Mouse (Mus musculus) forebrain, embryonic 15.5 days (tissue): ENCODE results near the gene R3hdm4. TPM values are rescaled to one million over a fixed set of nuclear protein-coding genes. Genes with fewer than 3 reads are reported as not detected.

Source experiments
- ATAC-seq: fragments of 200-750 bp; cut with Nextera tagmentation; replicated peaks from 2 replicates; pipeline ENCODE4 v1.8.0; 2017; ENCODE audit warnings: mild to moderate bottlenecking, moderate TSS enrichment, moderate library complexity
- H3K27ac ChIP-seq: fragments of 300-500 bp; sonication (generic); replicated peaks from 2 replicates; pipeline ENCODE4 v1.5.1; 2015; ENCODE audit warnings: mild to moderate bottlenecking, inconsistent platforms
- H3K27me3 ChIP-seq: fragments of 300-500 bp; sonication (generic); 2 replicates; pipeline ENCODE4 v1.6.1; 2015; ENCODE audit warnings: inconsistent platforms
- H3K36me3 ChIP-seq: fragments of 300-500 bp; sonication (generic); 2 replicates; pipeline ENCODE4 v1.6.1; 2015; ENCODE audit warnings: mild to moderate bottlenecking, inconsistent platforms
- H3K4me1 ChIP-seq: fragments of 300-500 bp; sonication (generic); 2 replicates; pipeline ENCODE4 v1.6.1; 2015; ENCODE audit warnings: inconsistent platforms
- H3K4me2 ChIP-seq: fragments of 300-500 bp; sonication (generic); replicated peaks from 2 replicates; pipeline ENCODE4 v1.6.1; 2015; ENCODE audit warnings: mild to moderate bottlenecking, inconsistent platforms
- H3K4me3 ChIP-seq: fragments of 300-500 bp; sonication (generic); 2 replicates; pipeline ENCODE4 v1.5.1; 2015; ENCODE audit warnings: mild to moderate bottlenecking, inconsistent platforms
- H3K9ac ChIP-seq: fragments of 300-500 bp; sonication (generic); replicated peaks from 2 replicates; pipeline ENCODE4 v1.6.1; 2015; ENCODE audit warnings: mild to moderate bottlenecking, inconsistent platforms
- H3K9me3 ChIP-seq: fragments of 300-500 bp; sonication (generic); 2 replicates; pipeline ENCODE4 v1.6.1; 2016; ENCODE audit warnings: inconsistent platforms
- WGBS: fragments of 180-500 bp; shearing (Covaris S2); methylation state at CpG from one replicate; pipeline ENCODE4 v1.1.7; 2015; ENCODE audit warnings: mixed read lengths; 5-methylcytosine and 5-hydroxymethylcytosine counted together
- polyA plus RNA-seq: library from polyadenylated mRNA; unstranded; fragments of >200 nt; fragmentation: Nextera tagmentation; extraction: Ambion mirVana; gene quantifications from 2 replicates; pipeline ENCODE4 v1.2.1, GENCODE M21; 2015

R3hdm4 gene
- polyA plus RNA-seq, 1 experiment from 2014 or later: 277 TPM

DNA sequence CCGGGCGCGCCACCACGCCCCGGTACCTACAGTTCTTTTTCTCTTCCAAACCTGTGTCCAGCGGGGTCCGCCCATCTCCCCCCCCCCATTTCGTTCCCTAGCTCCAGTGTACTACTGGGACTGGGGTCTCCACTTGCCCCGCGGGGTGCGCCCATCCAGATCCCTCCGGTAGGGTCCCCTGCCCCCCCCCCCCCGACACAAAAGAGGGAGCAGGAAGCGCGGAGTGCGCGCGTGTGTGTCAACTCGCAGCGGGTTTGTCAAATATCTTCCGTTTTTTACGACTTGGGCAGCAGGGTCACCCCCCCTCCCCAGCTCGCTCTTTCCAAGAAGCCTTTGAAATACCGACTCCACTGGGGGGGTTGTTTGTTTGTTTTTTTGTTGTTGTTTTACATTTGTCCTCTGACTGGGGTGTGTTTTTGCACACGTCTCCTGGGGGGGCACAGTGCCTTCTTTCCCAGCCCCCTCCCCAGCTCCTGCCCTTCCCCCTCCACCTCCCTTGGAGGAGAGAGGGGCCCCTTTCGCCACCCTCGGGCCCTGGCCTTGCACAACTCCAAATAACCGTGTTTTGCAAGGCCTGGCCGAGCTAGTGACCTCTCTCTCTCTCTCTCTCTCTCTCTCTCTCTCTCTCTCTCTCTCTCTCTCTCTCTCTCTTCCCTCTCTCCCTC is 7.2 kb upstream of the R3hdm4 start:
- Histone ChIP-seq H3K4me3 (peak overlapping the region; percentile 97), H3K4me2 (peak overlapping the region; percentile 93), H3K4me1 (peaks cover 39% of the 10 kb centered on the region), H3K9ac (peak overlapping the region; percentile 85), H3K36me3 (peaks cover 5% of the 10 kb centered on the region; the same call in 1 of the 2 replicates), H3K9me3 (no peaks in the 10 kb centered on the region), H3K27me3 (peaks cover 6% of the 10 kb centered on the region), H3K27ac (peak overlapping the region; percentile 90)
- WGBS: 2% methylated on average over 28 of the region's 29 CpGs
- ATAC-seq: no peak

DNA sequence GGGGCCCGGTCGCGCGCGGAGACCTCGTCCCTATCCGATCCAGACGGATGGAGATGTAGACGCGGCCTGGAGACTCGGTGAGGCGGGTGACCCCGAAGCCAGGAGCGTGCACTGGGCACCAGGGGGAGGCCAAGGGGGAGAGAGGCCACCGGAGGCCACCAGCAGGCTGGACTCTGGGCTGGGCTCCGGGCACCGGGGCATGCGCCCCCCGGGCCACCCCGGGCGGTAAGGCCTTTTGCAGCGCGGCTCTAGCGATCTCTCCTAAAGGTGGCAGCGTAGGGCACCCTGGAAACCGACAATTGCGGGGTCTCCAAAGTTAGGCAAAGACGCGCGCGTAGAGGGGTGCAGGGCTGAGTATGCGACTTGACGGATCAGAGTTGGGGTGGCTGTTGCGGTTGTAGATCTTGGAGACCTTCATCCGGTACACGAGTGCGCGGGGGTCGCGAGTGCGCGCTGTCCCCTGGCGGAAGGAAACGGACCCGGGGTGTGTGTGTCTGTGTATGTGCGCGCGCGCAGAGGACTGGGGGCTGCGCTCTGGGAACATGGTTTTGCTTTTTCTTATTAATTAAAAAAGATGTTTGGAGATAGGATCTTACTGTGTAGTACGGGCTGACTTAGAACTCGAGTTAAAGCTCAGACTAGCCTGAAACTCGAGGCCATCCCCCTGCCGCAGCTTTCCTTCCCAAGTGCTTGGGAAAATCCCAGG is 6.5 kb upstream of the R3hdm4 start:
- 1% methylated on average over 47 of the region's 54 CpGs for WGBS
- peak overlapping the region; percentile 93 for H3K4me2 ChIP-seq
- no peaks in the 10 kb centered on the region for H3K9me3 ChIP-seq
- peak overlapping the region; percentile 90 for H3K27ac ChIP-seq
- H3K9ac ChIP-seq: peak overlapping the region; percentile 85
- peak; percentile 14 for ATAC-seq
- peaks cover 5% of the 10 kb centered on the region; the same call in 1 of the 2 replicates for H3K36me3 ChIP-seq
- peak overlapping the region; percentile 97 for H3K4me3 ChIP-seq
- peaks cover 13% of the 10 kb centered on the region for H3K27me3 ChIP-seq
- peaks cover 36% of the 10 kb centered on the region for H3K4me1 ChIP-seq

DNA sequence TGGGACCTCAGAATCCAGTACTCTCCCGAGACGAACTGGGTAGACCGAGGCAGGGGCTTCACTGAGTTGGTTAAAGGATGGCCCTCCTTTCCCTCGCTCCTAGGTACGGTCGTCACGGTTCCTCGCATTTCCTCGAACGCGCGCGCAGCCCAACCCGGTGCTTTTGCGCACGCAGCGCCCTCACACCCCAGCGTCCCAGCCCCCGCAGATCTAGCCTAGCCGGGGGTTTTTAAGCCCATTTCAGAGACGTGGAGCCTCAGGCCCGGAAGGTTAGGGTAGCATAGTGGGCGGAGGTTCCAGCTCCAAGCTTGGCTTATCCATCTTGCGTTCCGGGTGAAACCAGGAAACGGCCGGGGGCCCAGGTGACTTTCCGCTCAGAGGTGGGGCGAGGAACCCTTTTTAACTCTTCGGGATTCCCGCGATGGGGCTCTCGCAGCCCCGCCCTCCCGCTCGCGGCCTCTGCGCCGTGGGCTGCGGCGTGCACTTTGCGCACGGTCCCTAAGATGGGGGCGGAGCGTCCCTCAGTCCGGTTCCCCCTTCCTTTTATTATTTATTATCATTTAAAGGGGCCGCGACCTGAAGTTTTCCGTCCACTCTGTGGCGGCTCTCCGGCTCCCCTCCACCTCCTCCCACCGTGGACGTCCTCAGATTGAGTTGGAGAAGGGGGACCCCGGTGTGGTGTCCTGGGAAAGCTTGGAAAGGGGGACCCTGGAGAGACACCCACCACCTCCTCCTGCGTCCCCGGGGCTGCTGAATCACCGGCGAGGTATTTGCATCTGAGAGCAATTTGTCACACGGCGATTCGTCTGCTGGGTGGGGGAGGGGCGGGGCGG is 5.7 kb upstream of the R3hdm4 start, which contains the start of gene Arid3a:
TSS of gene Arid3a (plus strand) at position 553 of the 833 bp plus-strand sequence.
- Histone ChIP-seq H3K4me3 (peak within 1 kb of the TSS; percentile 97), H3K9me3 (no peaks in the 10 kb centered on the region)

DNA sequence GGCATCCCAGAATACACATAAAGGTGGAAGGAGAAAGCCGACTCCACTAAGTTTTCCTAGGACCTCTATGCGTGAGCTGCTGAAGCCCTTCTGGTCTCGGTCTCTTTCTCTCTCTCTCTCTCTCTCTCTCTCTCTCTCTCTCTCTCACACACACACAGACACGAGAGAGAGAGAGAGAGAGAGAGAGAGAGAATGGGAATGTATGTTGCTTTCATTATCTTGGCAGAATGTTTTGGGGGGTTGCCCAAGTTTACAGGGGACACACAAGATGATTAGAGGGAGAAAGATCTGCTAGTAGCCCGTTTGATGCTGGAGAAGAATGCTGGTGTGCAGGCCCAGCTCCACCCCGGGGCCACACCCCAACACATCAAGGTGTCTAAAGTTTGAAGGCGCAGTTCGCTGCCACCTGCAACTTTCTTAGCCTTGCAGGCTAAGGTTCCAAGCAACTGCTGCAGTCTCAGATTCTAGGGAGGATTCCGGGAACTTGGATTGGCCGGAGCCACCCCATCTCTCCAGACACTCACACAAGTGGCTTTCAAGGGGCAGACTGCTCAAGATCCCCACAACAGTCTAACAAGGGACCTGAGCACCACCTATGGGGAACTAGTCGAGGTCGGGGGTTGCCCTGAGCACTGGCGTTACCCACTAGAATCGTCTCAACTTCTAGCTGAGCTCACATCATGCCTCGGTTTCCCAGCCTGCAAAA is 4.9 kb upstream of the R3hdm4 start:
- 9% methylated on average over 15 of the region's 15 CpGs for WGBS
- H3K9ac ChIP-seq: peak overlapping the region; percentile 85

More for the DNA sequence above, 5.7 kb upstream of the R3hdm4 start, which contains the start of gene Arid3a:
- Histone ChIP-seq H3K27me3 (peaks cover 21% of the 10 kb centered on the region), H3K36me3 (no peaks in the 10 kb centered on the region), H3K27ac (peak within 1 kb of the TSS; percentile 90), H3K4me2 (peak within 1 kb of the TSS; percentile 93), H3K4me1 (peaks cover 35% of the 10 kb centered on the region), H3K9ac (peak within 1 kb of the TSS; percentile 85)
- ATAC-seq: peak; percentile 80
- WGBS: under 1% methylated on average over 62 of the region's 63 CpGs

DNA sequence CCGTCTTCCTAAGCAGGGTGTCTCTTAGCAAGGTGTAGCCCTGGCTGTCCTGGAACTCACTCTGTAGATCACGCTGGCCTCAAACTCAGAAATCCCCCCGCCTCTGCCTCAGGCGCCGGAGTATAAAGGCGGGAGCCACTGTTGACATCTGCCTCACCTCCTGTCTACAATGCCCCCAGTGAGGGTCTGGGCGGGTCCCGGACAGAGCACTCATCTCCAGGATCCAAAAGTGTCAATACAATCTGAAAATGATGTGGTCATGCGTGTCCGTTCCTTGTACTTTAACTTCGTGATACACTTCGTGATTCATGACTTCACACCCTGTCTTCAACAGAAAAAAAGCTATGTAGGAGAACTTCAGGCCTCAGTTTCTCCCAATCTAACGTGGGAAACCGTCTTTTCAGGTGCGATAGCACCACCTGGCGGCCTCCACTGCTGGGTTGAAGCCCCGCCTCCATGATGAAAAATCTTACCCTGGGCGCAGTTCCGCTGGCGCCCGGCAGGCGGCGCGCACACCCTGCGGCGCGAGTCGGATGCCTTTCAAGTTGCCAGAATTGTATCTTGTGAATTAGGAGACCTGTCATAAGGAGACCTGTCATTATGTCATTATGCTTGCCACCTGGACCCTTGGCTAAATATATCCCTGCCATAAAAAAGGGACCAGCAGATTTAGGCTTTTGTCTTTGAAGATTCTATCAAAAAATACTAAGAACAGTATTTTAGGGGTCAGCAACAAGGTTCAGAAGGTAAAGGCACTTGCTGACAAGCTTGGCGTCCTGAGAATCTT is 4.2 kb upstream of the R3hdm4 start:
- peak overlapping the region; percentile 93 for H3K4me2 ChIP-seq
- H3K4me1 ChIP-seq: peaks cover 48% of the 10 kb centered on the region
- H3K36me3 ChIP-seq: no peaks in the 10 kb centered on the region
- H3K27ac ChIP-seq: peak overlapping the region; percentile 90
- WGBS: 12% methylated on average over 29 of the region's 29 CpGs
- H3K9me3 ChIP-seq: no peaks in the 10 kb centered on the region
- peaks cover 36% of the 10 kb centered on the region for H3K27me3 ChIP-seq
- peak overlapping the region; percentile 97 for H3K4me3 ChIP-seq
- no peak for ATAC-seq
- H3K9ac ChIP-seq: 0 out of 2 replicates have a peak overlapping the region, but pooled peaks have one; percentile 2

More for the DNA sequence above, 4.9 kb upstream of the R3hdm4 start:
- H3K27me3 ChIP-seq: peaks cover 29% of the 10 kb centered on the region
- H3K4me3 ChIP-seq: peak overlapping the region; percentile 97
- peak overlapping the region; percentile 93 for H3K4me2 ChIP-seq
- peak overlapping the region; percentile 90 for H3K27ac ChIP-seq
- peaks cover 42% of the 10 kb centered on the region for H3K4me1 ChIP-seq
- no peaks in the 10 kb centered on the region for H3K9me3 ChIP-seq
- no peaks in the 10 kb centered on the region for H3K36me3 ChIP-seq
- no peak; the same call in 1 of the 2 replicates for ATAC-seq

DNA sequence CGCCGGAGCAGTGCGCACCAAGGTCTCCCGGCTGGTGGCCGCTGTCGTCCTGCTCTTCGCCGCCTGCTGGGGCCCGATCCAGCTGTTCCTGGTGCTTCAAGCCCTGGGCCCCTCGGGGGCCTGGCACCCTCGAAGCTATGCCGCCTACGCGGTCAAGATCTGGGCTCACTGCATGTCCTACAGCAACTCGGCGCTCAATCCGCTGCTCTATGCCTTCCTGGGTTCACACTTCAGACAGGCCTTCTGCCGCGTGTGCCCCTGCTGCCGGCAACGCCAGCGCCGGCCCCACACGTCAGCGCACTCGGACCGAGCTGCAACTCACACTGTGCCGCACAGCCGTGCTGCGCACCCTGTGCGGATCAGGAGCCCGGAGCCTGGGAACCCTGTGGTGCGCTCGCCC is 564 bp upstream of the R3hdm4 start:
- under 1% methylated on average over 34 of the region's 34 CpGs for WGBS
- Histone ChIP-seq H3K9ac (peak overlapping the region; percentile 36; the same call in 1 of the 2 replicates), H3K27ac (no peak overlapping the region), H3K36me3 (no peaks in the 10 kb centered on the region), H3K27me3 (peaks cover 66% of the 10 kb centered on the region), H3K9me3 (no peaks in the 10 kb centered on the region), H3K4me3 (peak overlapping the region; percentile 22), H3K4me2 (peak overlapping the region; percentile 35), H3K4me1 (peaks cover 34% of the 10 kb centered on the region)
- no peak for ATAC-seq

DNA sequence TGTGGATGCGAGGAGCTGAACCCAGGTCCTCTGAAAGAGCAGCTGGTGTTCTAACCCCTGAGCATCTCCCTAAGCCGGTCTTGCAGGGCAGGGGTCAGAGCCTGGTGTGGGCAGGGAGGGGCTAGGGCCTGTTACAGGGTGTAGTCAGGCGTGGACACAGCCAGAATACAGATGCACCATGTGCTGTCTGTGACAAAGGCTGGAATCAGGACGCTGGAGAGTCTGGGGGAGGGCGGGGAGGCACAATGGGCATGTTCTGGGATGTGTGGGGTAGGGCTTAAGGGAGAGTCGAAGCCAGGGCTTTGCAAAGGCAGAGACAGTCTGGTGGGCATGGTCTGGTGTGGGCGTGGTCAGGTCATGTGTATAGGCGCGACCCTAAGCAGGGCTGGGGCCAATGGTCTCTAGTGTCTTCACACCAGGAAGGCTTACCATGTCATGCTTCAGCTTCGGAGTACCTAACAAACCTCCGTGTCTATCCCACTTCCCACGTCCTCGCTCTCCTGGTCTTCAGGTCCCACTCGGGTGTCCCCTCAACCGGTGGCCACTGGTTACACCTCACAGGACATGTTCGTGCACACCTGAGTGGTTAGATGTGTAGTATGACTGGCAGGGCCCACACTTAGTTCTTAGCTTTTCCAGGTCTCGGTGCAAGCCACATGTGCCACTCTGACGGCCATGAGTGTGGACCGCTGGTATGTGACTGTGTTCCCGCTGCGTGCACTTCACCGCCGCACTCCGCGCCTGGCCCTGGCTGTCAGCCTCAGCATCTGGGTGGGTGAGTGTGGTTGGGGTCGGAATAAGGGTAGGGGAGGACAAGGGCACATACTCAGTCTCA is 735 bp downstream of the R3hdm4 start:
- no peak overlapping the region for H3K9ac ChIP-seq
- H3K27me3 ChIP-seq: peaks cover 66% of the 10 kb centered on the region
- H3K9me3 ChIP-seq: no peaks in the 10 kb centered on the region
- no peaks in the 10 kb centered on the region for H3K36me3 ChIP-seq
- H3K4me2 ChIP-seq: peak overlapping the region; percentile 35; the same call in 1 of the 2 replicates
- 15% methylated on average over 26 of the region's 26 CpGs for WGBS
- H3K4me1 ChIP-seq: peaks cover 33% of the 10 kb centered on the region
- no peak for ATAC-seq
- peak overlapping the region; percentile 22; the same call in 1 of the 2 replicates for H3K4me3 ChIP-seq
- no peak overlapping the region for H3K27ac ChIP-seq

DNA sequence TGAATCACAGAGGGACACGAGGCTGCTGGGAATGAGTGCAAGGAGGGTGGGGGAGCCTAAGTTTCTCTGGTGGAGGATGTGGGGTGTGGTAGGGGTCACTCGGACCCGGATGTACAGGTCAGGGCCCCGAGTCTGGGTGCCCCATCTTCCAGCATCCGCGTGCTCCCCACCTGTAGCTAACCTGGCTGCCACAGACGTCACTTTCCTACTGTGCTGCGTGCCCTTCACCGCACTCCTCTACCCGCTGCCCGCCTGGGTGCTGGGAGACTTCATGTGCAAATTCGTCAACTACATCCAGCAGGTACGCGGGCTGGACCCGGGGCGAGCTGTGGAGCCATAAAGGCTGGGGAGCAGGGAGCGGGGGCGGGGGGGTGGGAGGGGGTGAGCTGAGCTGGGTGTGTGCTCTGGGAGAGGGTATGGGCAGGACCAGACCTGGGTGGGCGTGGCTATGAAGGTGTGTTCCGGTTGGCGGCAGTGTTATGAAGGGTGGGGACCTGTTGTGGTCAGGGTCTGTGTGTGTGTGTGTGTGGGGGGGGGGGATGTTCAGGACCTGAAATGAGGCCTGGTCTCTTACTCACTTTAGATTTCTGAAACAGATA is 1.7 kb downstream of the R3hdm4 start:
- no peak overlapping the region for H3K4me3 ChIP-seq
- 2% methylated on average over 21 of the region's 21 CpGs for WGBS
- H3K4me1 ChIP-seq: peaks cover 42% of the 10 kb centered on the region
- ATAC-seq: no peak
- no peak overlapping the region for H3K27ac ChIP-seq
- no peaks in the 10 kb centered on the region for H3K9me3 ChIP-seq
- H3K9ac ChIP-seq: no peak overlapping the region
- H3K27me3 ChIP-seq: peaks cover 66% of the 10 kb centered on the region
- no peak overlapping the region for H3K4me2 ChIP-seq
- H3K36me3 ChIP-seq: no peaks in the 10 kb centered on the region

DNA sequence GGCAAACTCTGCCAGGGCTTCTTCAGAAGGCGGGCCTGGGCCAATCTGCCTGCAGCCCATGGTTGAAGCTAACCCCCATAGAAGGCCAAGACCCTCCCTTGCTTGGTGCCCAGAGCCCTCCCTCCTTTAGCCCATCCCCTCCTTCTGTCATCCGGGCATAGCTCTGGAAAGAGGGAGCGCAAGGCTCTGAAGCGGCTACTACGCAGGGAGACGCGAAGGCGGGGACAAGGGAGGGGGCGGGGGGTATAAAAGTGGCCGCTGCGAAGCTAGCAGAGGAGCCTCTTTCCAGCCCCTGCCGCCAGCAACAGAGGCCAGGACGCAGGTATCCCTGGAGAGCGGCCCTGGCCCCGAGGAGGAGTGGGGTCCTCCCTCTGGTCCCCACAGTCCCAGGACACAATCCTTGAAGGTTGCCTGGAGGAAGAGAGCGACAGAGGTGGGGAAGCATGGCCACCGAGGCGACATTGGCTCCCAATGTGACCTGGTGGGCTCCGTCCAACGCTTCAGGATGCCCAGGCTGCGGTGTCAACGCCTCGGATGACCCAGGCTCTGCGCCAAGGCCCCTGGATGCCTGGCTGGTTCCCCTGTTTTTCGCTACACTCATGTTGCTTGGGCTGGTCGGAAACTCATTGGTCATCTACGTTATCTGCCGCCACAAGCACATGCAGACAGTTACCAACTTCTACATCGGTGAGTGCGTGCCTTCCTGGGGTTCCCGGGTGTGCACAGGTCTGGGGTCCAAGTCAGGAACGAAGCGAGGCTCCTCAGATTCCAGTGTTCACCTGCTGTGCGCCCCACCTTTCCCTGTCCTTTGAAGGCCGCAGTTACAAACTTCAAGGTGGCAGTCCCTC is 2.6 kb downstream of the R3hdm4 start:
- peaks cover 62% of the 10 kb centered on the region for H3K27me3 ChIP-seq
- no peak for ATAC-seq
- no peak overlapping the region for H3K9ac ChIP-seq
- 3% methylated on average over 34 of the region's 35 CpGs for WGBS
- no peak overlapping the region for H3K27ac ChIP-seq
- H3K9me3 ChIP-seq: no peaks in the 10 kb centered on the region
- peaks cover 48% of the 10 kb centered on the region for H3K4me1 ChIP-seq
- H3K4me2 ChIP-seq: no peak overlapping the region
- H3K4me3 ChIP-seq: no peak overlapping the region
- H3K36me3 ChIP-seq: no peaks in the 10 kb centered on the region
